Mouse (Mus musculus): ENCODE results near the gene Gm1113. TPM values are rescaled to one million over a fixed set of nuclear protein-coding genes. Genes with fewer than 3 reads are reported as not detected.

Gene Gm1113
- total and polyA plus RNA-seq, 2 experiments = not detected

- peak; percentile 47 for DNase-seq (ENCODE audit: extremely low read depth, low read depth, low spot score)
- TF ChIP-seq CTCF (IDR thresholded peaks at IDR 0.05; ENCODE audit: low read depth, low read length) = peak; percentile 84
- TF ChIP-seq POLR2A (IDR thresholded peaks at IDR 0.05; ENCODE audit: extremely low read depth, insufficient read depth, low read length) = no peak
- Histone ChIP-seq H3K4me1 (ENCODE audit: control insufficient read depth, insufficient read depth, low read length) (no peaks in the 10 kb centered on the region), H3K27ac (replicated peaks; ENCODE audit: insufficient read depth, low read depth, low read length) (no peak overlapping the region), H3K4me3 (ENCODE audit: insufficient read depth, low read depth, low read length) (no peak overlapping the region), H3K27me3 (ENCODE audit: control insufficient read depth, insufficient read depth, low read length) (no peaks in the 10 kb centered on the region), H3K36me3 (ENCODE audit: control insufficient read depth, insufficient read depth, low read length) (no peaks in the 10 kb centered on the region), H3K9ac (ENCODE audit: low read depth, low read length) (no peak overlapping the region), H3K79me2 (ENCODE audit: control insufficient read depth, insufficient read depth, low read length) (no peaks in the 10 kb centered on the region)
- 34% methylated on average over 7 of the region's 7 CpGs for WGBS
Observed at GRCm38 (mm10) chr9:35523941-35524411, 5.9 kb upstream of the Gm1113 start.

GRCm38 (mm10) chr9:35523541-35523940 lies 5.5 kb upstream of the Gm1113 start:
- no peak for TF ChIP-seq CTCF (IDR thresholded peaks at IDR 0.05; ENCODE audit: low read depth, low read length)
- no peak for TF ChIP-seq POLR2A (IDR thresholded peaks at IDR 0.05; ENCODE audit: extremely low read depth, insufficient read depth, low read length)
- no peaks in the 10 kb centered on the region for H3K4me1 ChIP-seq (ENCODE audit: control insufficient read depth, insufficient read depth, low read length)
- H3K79me2 ChIP-seq (ENCODE audit: control insufficient read depth, insufficient read depth, low read length) = no peaks in the 10 kb centered on the region
- no peaks in the 10 kb centered on the region for H3K27me3 ChIP-seq (ENCODE audit: control insufficient read depth, insufficient read depth, low read length)
- WGBS = 66% methylated on average over 5 of the region's 5 CpGs
- H3K36me3 ChIP-seq (ENCODE audit: control insufficient read depth, insufficient read depth, low read length) = no peaks in the 10 kb centered on the region
- DNase-seq (ENCODE audit: extremely low read depth, low read depth, low spot score) = peak; percentile 1
- no peak overlapping the region for H3K9ac ChIP-seq (ENCODE audit: low read depth, low read length)
- no peak overlapping the region for H3K27ac ChIP-seq (replicated peaks; ENCODE audit: insufficient read depth, low read depth, low read length)
- no peak overlapping the region for H3K4me3 ChIP-seq (ENCODE audit: insufficient read depth, low read depth, low read length)

GRCm38 (mm10) chr9:35522821-35523515 lies 4.9 kb upstream of the Gm1113 start:
- no peak for TF ChIP-seq CTCF (IDR thresholded peaks at IDR 0.05; ENCODE audit: low read depth, low read length)
- TF ChIP-seq POLR2A (IDR thresholded peaks at IDR 0.05; ENCODE audit: extremely low read depth, insufficient read depth, low read length) = no peak
- Histone ChIP-seq H3K36me3 (ENCODE audit: control insufficient read depth, insufficient read depth, low read length) (no peaks in the 10 kb centered on the region), H3K27ac (replicated peaks; ENCODE audit: insufficient read depth, low read depth, low read length) (no peak overlapping the region), H3K79me2 (ENCODE audit: control insufficient read depth, insufficient read depth, low read length) (no peaks in the 10 kb centered on the region), H3K4me1 (ENCODE audit: control insufficient read depth, insufficient read depth, low read length) (no peaks in the 10 kb centered on the region), H3K4me3 (ENCODE audit: insufficient read depth, low read depth, low read length) (no peak overlapping the region), H3K9ac (ENCODE audit: low read depth, low read length) (no peak overlapping the region), H3K27me3 (ENCODE audit: control insufficient read depth, insufficient read depth, low read length) (no peaks in the 10 kb centered on the region)
- DNase-seq (ENCODE audit: extremely low read depth, low read depth, low spot score) = no peak
- WGBS = 79% methylated on average over 1 of the region's 1 CpGs

GRCm38 (mm10) chr9:35522241-35522640 lies 4.2 kb upstream of the Gm1113 start:
- H3K4me1 ChIP-seq (ENCODE audit: control insufficient read depth, insufficient read depth, low read length) = no peaks in the 10 kb centered on the region
- H3K27ac ChIP-seq (replicated peaks; ENCODE audit: insufficient read depth, low read depth, low read length) = no peak overlapping the region
- H3K27me3 ChIP-seq (ENCODE audit: control insufficient read depth, insufficient read depth, low read length) = no peaks in the 10 kb centered on the region
- no peak for TF ChIP-seq CTCF (IDR thresholded peaks at IDR 0.05; ENCODE audit: low read depth, low read length)
- no peak for TF ChIP-seq POLR2A (IDR thresholded peaks at IDR 0.05; ENCODE audit: extremely low read depth, insufficient read depth, low read length)
- H3K36me3 ChIP-seq (ENCODE audit: control insufficient read depth, insufficient read depth, low read length) = no peaks in the 10 kb centered on the region
- no peaks in the 10 kb centered on the region for H3K79me2 ChIP-seq (ENCODE audit: control insufficient read depth, insufficient read depth, low read length)
- DNase-seq (ENCODE audit: extremely low read depth, low read depth, low spot score) = no peak
- WGBS = 84% methylated on average over 2 of the region's 2 CpGs
- H3K9ac ChIP-seq (ENCODE audit: low read depth, low read length) = no peak overlapping the region
- no peak overlapping the region for H3K4me3 ChIP-seq (ENCODE audit: insufficient read depth, low read depth, low read length)

GRCm38 (mm10) chr9:35520631-35521348 lies 2.7 kb upstream of the Gm1113 start:
- H3K4me1 ChIP-seq (ENCODE audit: control insufficient read depth, insufficient read depth, low read length) = no peaks in the 10 kb centered on the region
- TF ChIP-seq POLR2A (IDR thresholded peaks at IDR 0.05; ENCODE audit: extremely low read depth, insufficient read depth, low read length) (no peak), CTCF (IDR thresholded peaks at IDR 0.05; ENCODE audit: low read depth, low read length) (no peak)
- H3K79me2 ChIP-seq (ENCODE audit: control insufficient read depth, insufficient read depth, low read length) = no peaks in the 10 kb centered on the region
- H3K4me3 ChIP-seq (ENCODE audit: insufficient read depth, low read depth, low read length) = no peak overlapping the region
- H3K9ac ChIP-seq (ENCODE audit: low read depth, low read length) = no peak overlapping the region
- WGBS = 43% methylated on average over 6 of the region's 6 CpGs
- peak; percentile 10 for DNase-seq (ENCODE audit: extremely low read depth, low read depth, low spot score)
- no peaks in the 10 kb centered on the region for H3K27me3 ChIP-seq (ENCODE audit: control insufficient read depth, insufficient read depth, low read length)
- H3K27ac ChIP-seq (replicated peaks; ENCODE audit: insufficient read depth, low read depth, low read length) = no peak overlapping the region
- no peaks in the 10 kb centered on the region for H3K36me3 ChIP-seq (ENCODE audit: control insufficient read depth, insufficient read depth, low read length)

- Histone ChIP-seq H3K4me1 (ENCODE audit: control insufficient read depth, insufficient read depth, low read length) (no peaks in the 10 kb centered on the region), H3K79me2 (ENCODE audit: control insufficient read depth, insufficient read depth, low read length) (no peaks in the 10 kb centered on the region), H3K9ac (ENCODE audit: low read depth, low read length) (no peak overlapping the region), H3K4me3 (ENCODE audit: insufficient read depth, low read depth, low read length) (no peak overlapping the region), H3K27ac (replicated peaks; ENCODE audit: insufficient read depth, low read depth, low read length) (no peak overlapping the region), H3K36me3 (ENCODE audit: control insufficient read depth, insufficient read depth, low read length) (no peaks in the 10 kb centered on the region), H3K27me3 (ENCODE audit: control insufficient read depth, insufficient read depth, low read length) (no peaks in the 10 kb centered on the region)
- no peak for TF ChIP-seq CTCF (IDR thresholded peaks at IDR 0.05; ENCODE audit: low read depth, low read length)
- no peak for TF ChIP-seq POLR2A (IDR thresholded peaks at IDR 0.05; ENCODE audit: extremely low read depth, insufficient read depth, low read length)
- DNase-seq (ENCODE audit: extremely low read depth, low read depth, low spot score) = no peak
- WGBS = 85% methylated on average over 16 of the region's 16 CpGs
Observed at GRCm38 (mm10) chr9:35516711-35517110, 1.4 kb downstream of the Gm1113 start.
